Comparison of ENCODE assay signal across 23 mouse cellular contexts in genomic region chr3:24217476-24217875, GRCm38 (mm10).
A peak's percentile ranks its signal among the peaks of the same experiment; 100 is the strongest.
DNase-seq lines count a peak whose midpoint lies in the region; ATAC-seq and TF ChIP-seq lines count a peak whose summit lies in the region.
"Had no signal": no experiment of that assay in that cellular context is flagged by ENCODE, and none has a peak within 500 bp of the region (broad histone marks: within the 10 kb centered on the region; RNA-seq: fewer than 3 reads in every experiment).

No protein-coding gene starts in this region.

- H3K36me3 ChIP-seq in G1E (replicated peaks) = no peaks in the 10 kb centered on the region
- H3K36me3 ChIP-seq in hindbrain, embryonic 13.5 days = no peaks in the 10 kb centered on the region
- H3K36me3 ChIP-seq: forebrain, embryonic 10.5 days; hindbrain, embryonic 10.5 days; hindbrain, embryonic 15.5 days had no signal

- H3K9me3 ChIP-seq in G1E (replicated peaks) = no peaks in the 10 kb centered on the region
- no peaks in the 10 kb centered on the region for H3K9me3 ChIP-seq in hindbrain, embryonic 13.5 days
- H3K9me3 ChIP-seq: forebrain, embryonic 10.5 days; forebrain, embryonic 13.5 days; hindbrain, embryonic 10.5 days; hindbrain, embryonic 15.5 days had no signal

- H3K9ac ChIP-seq in hindbrain, embryonic 13.5 days = no peak overlapping the region
- H3K9ac ChIP-seq: forebrain, embryonic 13.5 days; hindbrain, embryonic 15.5 days had no signal

- intact Hi-C loops in left cerebral cortex, postnatal 36 days (cut with DNase I) = no loop called here

- no peaks in the 10 kb centered on the region for H3K27me3 ChIP-seq in G1E (ENCODE audit: insufficient read depth, low read length)
- no peaks in the 10 kb centered on the region for H3K27me3 ChIP-seq in hindbrain, embryonic 13.5 days
- H3K27me3 ChIP-seq: forebrain, embryonic 13.5 days; hindbrain, embryonic 15.5 days had no signal

- no peak for DNase-seq in layer of hippocampus, adult 2 months (ENCODE audit: low spot score in 2 of 2)
- no peak for DNase-seq in layer of hippocampus, adult 9-10 months (ENCODE audit: low spot score)
- DNase-seq in G1E (ENCODE audit: low spot score) (no peak), R1 (ENCODE audit: low read depth, low spot score) (peak; percentile 21)
- DNase-seq in adrenal gland, adult 2 months = no peak
- DNase-seq in left cerebral cortex, postnatal 36 days (ENCODE audit: low spot score in 2 of 2) = no peak
- DNase-seq: adrenal gland, postnatal 10 days; adrenal gland, postnatal 36 days; cerebellum, adult 18-20 months; cerebellum, adult 9-10 months; cerebellum, postnatal 14 days; gastrocnemius, postnatal 14 days; heart, adult 11 months; kidney, adult 18-20 months had no signal

- peak; percentile 45 for ATAC-seq in G1E (ENCODE audit: extremely low read depth, insufficient number of reproducible peaks, low FRiP score, poor library complexity, severe bottlenecking)
- no peak for ATAC-seq in hindbrain, embryonic 13.5 days (ENCODE audit: low FRiP score)
- ATAC-seq: activated CD4-positive, CD25-positive, alpha-beta regulatory T cell, adult 4 months; CD4-positive, CD25-positive, alpha-beta regulatory T cell, adult 4 months; forebrain, embryonic 13.5 days; forebrain, embryonic 16.5 days had no signal

- 98% methylated on average over 1 of the region's 1 CpGs for WGBS in hindbrain, embryonic 13.5 days

- H3K4me3 ChIP-seq in layer of hippocampus, adult 2 months = no peak overlapping the region
- no peak overlapping the region for H3K4me3 ChIP-seq in G1E (ENCODE audit: low read depth, low read length)
- no peak overlapping the region for H3K4me3 ChIP-seq in hindbrain, embryonic 13.5 days
- H3K4me3 ChIP-seq: forebrain, embryonic 10.5 days; forebrain, embryonic 13.5 days; hindbrain, embryonic 10.5 days; hindbrain, embryonic 15.5 days had no signal

- no peak overlapping the region for H3K27ac ChIP-seq in layer of hippocampus, adult 2 months
- H3K27ac ChIP-seq in hindbrain, embryonic 13.5 days = no peak overlapping the region
- H3K27ac ChIP-seq: forebrain, embryonic 10.5 days; forebrain, embryonic 13.5 days; hindbrain, embryonic 10.5 days; hindbrain, embryonic 15.5 days had no signal

- H3K4me2 ChIP-seq in hindbrain, embryonic 13.5 days = no peak overlapping the region
- H3K4me2 ChIP-seq: forebrain, embryonic 13.5 days; heart, embryonic 11.5 days; hindbrain, embryonic 15.5 days had no signal

- TF ChIP-seq CTCF in layer of hippocampus, adult 2 months (conservative IDR thresholded peaks at IDR 0.05) = peak; percentile 25
- TF ChIP-seq CTCF in G1E (IDR thresholded peaks at IDR 0.05; ENCODE audit: low read depth, low read length) = no peak

- H3K4me1 ChIP-seq in G1E (ENCODE audit: insufficient read depth, low read depth, low read length) = no peaks in the 10 kb centered on the region
- no peaks in the 10 kb centered on the region for H3K4me1 ChIP-seq in hindbrain, embryonic 13.5 days (replicated peaks)
- H3K4me1 ChIP-seq: forebrain, embryonic 10.5 days; forebrain, embryonic 13.5 days; hindbrain, embryonic 10.5 days; hindbrain, embryonic 15.5 days had no signal
